Mouse (Mus musculus): ENCODE data around the gene Eaf2.

DNA sequence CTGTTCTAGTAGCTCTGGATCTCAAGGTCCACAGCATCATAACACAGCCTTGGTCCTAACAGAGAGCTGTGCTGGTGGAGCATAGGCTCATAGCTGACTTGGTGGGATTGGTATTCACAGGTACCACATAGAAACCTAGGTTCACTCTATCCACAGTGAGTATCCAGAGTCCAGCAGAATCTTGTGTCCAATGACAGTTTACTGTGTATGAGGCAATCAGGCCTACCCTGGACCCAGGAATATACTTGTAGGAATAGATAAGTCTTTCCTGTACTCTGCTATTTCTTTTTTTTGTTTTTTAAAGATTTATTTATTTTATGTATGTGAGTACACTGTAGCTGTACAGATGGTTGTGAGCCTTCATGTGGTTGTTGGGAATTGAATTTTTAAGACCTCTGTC is 57.9 kb downstream of the Eaf2 start:
- no peak for TF ChIP-seq CTCF (IDR thresholded peaks at IDR 0.05; ENCODE audit: borderline replicate concordance, control insufficient read depth, extremely low read depth, insufficient read depth, low read length, poor library complexity)
- no peak for TF ChIP-seq POLR2A (IDR thresholded peaks at IDR 0.05; ENCODE audit: control insufficient read depth, extremely low read depth, insufficient read depth, low read length, poor library complexity)

Measured in thymus, adult 2 months (tissue).